Mouse (Mus musculus): Measurements from ENCODE around the gene Guk1. TPM values are rescaled to one million over a fixed set of nuclear protein-coding genes. Genes with fewer than 3 reads are reported as not detected.
"Not testable (repeated sequence)": the region's sequence is repeated elsewhere in the genome, so short reads cannot be mapped to it uniquely, and the experiment has no call there.

Gene Guk1
- 100 to 1,000 TPM; 135 to 149 (median 141) TPM for total RNA-seq (2022)

GRCm38 (mm10) chr11:59192059-59192386, at the start of gene Guk1:
TSS of gene Guk1 (minus strand) at chr11:59192212.
- DNase-seq (ENCODE audit: low spot score in 2 of 2): no peak

DNA sequence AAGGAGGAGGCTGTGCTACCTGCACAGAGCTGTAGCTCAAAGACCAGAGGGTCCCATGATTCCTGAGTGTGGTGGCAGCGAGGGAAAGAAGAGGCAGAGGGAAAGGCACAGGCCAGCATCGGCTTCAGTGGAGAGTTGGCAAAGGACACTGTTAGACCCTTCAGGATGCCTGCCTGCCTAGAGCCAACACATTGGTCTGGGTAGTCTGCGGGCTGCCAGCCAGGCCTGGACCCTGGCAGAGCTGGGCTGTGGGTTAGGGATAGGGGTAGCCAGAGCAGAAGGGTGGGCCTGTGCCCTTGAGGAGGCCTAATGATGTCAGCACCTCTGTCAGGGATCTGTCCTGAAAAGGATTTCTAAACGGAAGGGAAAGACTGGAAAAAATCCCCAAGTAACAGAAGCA, 47.8 kb upstream of the Guk1 start:
- no peak for DNase-seq (ENCODE audit: low spot score in 2 of 2)

GRCm38 (mm10) chr11:59239428-59239785, 47.4 kb upstream of the Guk1 start:
- DNase-seq (ENCODE audit: low spot score in 2 of 2): no peak

GRCm38 (mm10) chr11:59238525-59239427, 46.8 kb upstream of the Guk1 start:
- peak; percentile 47 to 60 for DNase-seq (ENCODE audit: low spot score in 2 of 2)

- DNase-seq (ENCODE audit: low spot score in 2 of 2): no peak
Measured at GRCm38 (mm10) chr11:59232797-59233196, 40.8 kb upstream of the Guk1 start.

DNA sequence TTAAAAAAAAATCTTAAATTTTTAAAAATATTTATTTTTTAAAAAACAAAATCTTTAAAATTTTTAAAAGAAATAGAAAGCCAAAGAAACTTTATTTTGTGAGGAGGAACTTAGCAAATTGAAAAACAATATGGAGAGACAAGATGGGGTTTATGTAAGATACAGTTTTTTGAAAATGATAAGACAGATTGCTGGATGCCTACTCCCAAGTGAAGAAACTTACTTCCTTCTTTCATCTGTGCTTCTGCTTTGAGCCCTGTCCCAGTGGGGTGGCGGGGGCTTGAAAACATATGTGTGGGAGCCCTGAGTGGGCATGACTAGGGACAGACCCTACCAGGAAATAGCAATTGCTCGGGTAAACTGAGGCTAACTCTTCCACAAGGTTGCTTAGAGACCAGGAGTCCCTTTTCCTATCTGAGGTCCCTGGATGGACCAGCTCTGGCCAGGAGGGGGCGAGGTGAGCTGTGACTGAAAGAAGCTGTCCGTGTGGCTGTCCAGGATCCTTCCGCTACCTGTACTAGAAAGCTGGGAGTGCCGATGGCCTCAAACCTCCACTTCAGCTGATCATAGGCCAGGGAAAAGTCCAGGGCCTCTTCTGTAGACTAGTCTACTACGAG, 38.2 kb upstream of the Guk1 start:
- peak in 1 of 2 experiments; percentile 55 for DNase-seq (ENCODE audit: low spot score in 2 of 2)

DNA sequence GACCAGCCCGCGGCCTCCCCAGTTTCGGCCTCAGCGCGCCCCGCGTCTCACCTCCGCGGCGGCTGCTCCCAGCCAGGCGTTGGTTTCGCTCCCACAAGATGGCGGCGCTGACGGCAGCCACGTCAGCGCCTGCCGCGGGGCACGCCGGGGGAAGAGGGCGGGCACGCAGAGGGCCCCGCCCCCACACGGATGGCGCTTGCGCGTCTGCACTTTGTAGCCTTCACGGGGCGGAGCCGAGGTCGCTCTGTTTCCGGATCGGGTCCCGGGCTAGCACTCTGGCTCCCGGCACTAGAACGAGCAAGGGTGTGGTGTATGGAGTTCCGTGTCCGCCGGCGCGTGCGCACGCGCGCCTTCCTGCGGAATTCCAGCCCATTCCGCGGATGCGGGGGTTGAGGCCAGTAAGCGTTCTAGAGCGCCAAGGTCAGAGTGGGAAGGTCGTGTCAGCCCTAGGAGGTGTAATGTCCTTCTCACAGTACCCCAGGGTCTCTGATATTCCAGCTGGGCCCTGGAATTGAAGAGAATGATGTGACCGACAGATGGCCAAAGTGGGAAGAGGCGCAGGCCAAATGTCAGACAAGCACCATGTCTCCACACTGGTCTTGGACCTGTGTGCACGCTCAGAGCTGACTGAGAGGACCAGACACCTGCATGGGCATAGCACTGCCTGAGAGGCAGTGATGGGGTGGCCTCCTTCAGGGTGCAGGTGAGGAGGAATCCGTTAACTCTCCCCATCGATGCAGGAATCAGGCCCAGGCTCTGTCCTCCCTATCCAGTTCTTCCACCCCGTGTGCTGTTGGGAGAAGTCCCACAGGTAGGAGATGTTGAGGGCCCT, 36.3 kb upstream of the Guk1 start, which contains the start of gene Arf1:
Gene Arf1 (minus strand): TSS at position 149 of the 832 bp plus-strand sequence.
- DNase-seq (ENCODE audit: low spot score in 2 of 2): peak; percentile 93 to 96

DNA sequence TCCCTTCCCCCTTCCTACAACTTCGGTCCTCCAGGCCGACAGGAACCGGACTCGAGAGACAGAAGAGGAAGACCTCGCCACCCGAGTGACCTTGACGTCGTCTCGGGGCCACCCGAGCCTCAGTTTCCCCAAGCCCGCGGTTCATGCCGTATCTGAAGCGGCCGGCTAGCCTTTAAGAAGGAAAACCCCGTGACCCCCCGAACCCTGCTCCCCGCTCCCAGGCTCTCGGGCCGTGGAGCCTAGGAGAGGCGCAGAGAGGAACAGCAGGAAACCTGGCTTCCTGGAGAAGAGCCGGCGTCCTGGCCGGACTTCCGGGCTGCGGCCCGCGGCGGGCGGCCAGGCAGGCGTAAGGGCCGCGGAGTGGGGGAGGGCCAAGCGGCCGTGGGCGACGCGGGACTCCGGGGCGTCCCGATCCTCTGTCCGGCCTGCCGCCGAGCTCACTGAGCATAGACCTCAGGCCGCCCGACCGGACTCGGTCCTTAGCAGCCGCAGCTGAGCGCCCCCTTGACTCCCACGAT, 35.7 kb upstream of the Guk1 start:
- DNase-seq (ENCODE audit: low spot score in 2 of 2): no peak

GRCm38 (mm10) chr11:59226787-59227603, 35.0 kb upstream of the Guk1 start:
- no peak for DNase-seq (ENCODE audit: low spot score in 2 of 2)

GRCm38 (mm10) chr11:59226251-59226650, 34.2 kb upstream of the Guk1 start:
- DNase-seq (ENCODE audit: low spot score in 2 of 2): no peak

GRCm38 (mm10) chr11:59225167-59225566, 33.2 kb upstream of the Guk1 start:
- no peak for DNase-seq (ENCODE audit: low spot score in 2 of 2)

- no peak for DNase-seq (ENCODE audit: low spot score in 2 of 2)
Measured at GRCm38 (mm10) chr11:59224470-59224869, 32.5 kb upstream of the Guk1 start.

DNA sequence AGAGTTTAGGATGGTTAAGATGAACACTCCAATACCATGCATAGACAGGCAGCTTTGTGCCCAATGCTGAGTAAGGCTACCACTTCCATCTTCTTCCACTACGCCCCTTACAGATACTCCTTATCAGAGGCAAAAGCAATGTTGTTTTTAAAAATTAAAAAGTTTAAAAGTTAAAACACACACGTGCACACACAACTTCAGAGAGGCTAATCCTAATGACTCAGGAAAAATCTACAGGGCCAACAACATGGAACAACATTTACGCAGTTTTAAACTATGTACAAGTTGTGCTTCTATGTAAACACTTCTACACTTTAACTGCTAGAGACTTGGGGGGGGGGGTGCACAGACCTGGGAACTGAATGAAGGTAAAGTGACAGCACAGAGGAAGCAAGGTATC, 32.0 kb upstream of the Guk1 start:
- DNase-seq (ENCODE audit: low spot score in 2 of 2): no peak

GRCm38 (mm10) chr11:59222306-59222705, 30.3 kb upstream of the Guk1 start:
- DNase-seq (ENCODE audit: low spot score in 2 of 2): no peak

- DNase-seq (ENCODE audit: low spot score in 2 of 2): no peak
Measured at GRCm38 (mm10) chr11:59221604-59222003, 29.6 kb upstream of the Guk1 start.

- DNase-seq (ENCODE audit: low spot score in 2 of 2): no peak
Measured at GRCm38 (mm10) chr11:59219064-59219463, 27.1 kb upstream of the Guk1 start.

DNA sequence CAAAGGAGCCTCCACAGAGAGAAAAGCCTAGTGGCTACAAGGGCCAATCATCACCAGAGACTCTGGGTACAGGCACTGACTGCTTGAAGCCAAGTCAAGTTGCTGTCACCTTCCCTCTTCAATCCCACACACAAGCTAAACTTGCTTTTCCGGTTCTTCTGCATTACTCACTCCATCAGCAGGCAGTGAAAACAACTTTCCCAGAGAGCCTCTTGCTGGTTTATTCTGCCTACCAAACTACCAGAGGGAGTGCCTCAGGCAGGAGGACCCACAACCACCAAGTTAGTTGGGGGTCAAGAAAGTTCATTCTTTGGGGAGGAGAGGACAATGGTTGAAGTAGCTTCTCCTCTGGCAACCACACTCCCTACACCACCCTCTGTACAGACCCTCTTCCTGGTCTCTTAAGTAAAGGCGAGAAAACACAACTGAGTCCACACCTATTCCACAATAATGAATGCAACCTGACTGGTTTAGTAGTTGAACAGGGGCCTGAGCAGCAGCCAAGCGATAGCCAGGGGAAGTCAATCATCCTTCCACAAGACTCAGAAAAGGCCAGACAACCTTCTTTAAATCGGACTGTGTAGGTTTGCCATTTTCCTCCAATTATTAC, 26.5 kb upstream of the Guk1 start:
- DNase-seq (ENCODE audit: low spot score in 2 of 2): no peak

DNA sequence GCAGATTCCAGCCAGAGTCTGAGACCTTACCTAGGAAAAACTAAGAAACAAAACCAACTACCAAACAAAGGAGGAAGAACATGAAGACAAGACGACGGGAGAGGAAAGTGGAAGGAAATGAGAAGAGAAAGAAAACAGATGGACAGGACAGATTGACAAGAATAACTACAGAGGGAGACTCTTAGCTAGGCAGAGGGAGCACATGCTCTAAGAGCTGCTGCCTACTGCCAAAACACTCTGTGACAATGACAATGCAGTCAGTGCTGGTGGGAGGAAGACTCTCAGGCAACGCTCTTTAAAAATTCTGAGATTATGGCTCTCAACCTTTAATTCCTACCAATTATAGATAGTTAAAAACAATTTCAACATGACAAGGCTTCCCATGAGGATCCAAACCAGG, 24.9 kb upstream of the Guk1 start:
- DNase-seq (ENCODE audit: low spot score in 2 of 2): peak in 1 of 2 experiments; percentile 59

GRCm38 (mm10) chr11:59212892-59213494, 21.0 kb upstream of the Guk1 start:
- no peak for DNase-seq (ENCODE audit: low spot score in 2 of 2)

- DNase-seq (ENCODE audit: low spot score in 2 of 2): not testable (repeated sequence)
Measured at GRCm38 (mm10) chr11:59212320-59212719, 20.3 kb upstream of the Guk1 start.

All from layer of hippocampus, adult 8-10 months (tissue).